Comparison of ENCODE assay signal across 8 mouse cellular contexts in the genomic region with DNA sequence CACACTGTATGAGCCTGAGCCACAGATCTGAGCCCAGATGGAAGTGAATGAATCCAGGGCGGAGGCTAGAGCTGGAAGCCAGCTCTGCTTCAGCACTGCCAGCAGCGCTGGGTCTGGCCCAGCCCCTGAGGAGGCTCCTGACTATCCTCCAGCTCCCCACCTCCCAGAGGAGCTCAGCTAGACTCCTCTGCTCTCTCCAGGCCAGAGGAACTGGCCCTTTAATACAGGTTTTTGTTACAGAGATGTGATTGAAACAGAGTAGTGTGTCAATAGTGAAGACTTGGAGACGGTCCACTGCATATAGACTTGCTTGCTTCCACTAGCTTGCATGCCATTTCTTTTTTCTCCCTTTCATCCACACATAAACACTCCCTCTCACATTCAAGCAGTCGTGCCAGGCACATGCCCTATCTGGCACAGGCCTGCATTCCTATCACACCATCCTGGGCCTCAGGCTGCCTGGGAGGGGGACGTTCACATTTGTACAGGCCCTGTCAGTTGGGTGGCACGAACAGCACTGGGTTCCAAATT. TPM values are rescaled to one million over a fixed set of nuclear protein-coding genes. Genes with fewer than 3 reads are reported as not detected.
A peak's percentile ranks its signal among the peaks of the same experiment; 100 is the strongest.
DNase-seq lines count a peak whose midpoint lies in the region; ATAC-seq and TF ChIP-seq lines count a peak whose summit lies in the region.

No protein-coding gene starts in this region.

- H3K4me2 ChIP-seq in forebrain, postnatal 0 days (ENCODE audit: low read depth), result no peak overlapping the region
- no peak overlapping the region for H3K4me2 ChIP-seq in hindbrain, postnatal 0 days (ENCODE audit: low read depth, low read length)

- H3K4me3 ChIP-seq in lung, adult 2 months (replicated peaks; ENCODE audit: extremely low read depth, low read depth, low read length), result no peak overlapping the region
- no peak overlapping the region for H3K4me3 ChIP-seq in forebrain, postnatal 0 days (ENCODE audit: low read depth, low read length)
- no peak overlapping the region for H3K4me3 ChIP-seq in hindbrain, postnatal 0 days (ENCODE audit: low read length)

- peak; percentile 69 for DNase-seq in adrenal gland, postnatal 10 days
- DNase-seq in adrenal gland, adult 2 months, result no peak
- DNase-seq in lung, adult 2 months, result no peak
- no peak for DNase-seq in lung, postnatal 25 days (ENCODE audit: low spot score)
- DNase-seq in forebrain, postnatal 0 days, result peak; percentile 72
- DNase-seq in hindbrain, postnatal 0 days (ENCODE audit: low spot score), result peak; percentile 80
- no peak for DNase-seq in yolk sac, embryonic 10.5 days (ENCODE audit: low spot score)
- no peak for DNase-seq in embryo, embryonic 11 days

- peak; percentile 70 for ATAC-seq in forebrain, postnatal 0 days
- ATAC-seq in hindbrain, postnatal 0 days, result peak; percentile 89

- peaks cover 24% of the 10 kb centered on the region for H3K4me1 ChIP-seq in lung, adult 2 months (ENCODE audit: control insufficient read depth, insufficient read depth, low read length)
- H3K4me1 ChIP-seq in forebrain, postnatal 0 days (ENCODE audit: insufficient read depth), result peaks cover 16% of the 10 kb centered on the region; the same call in 1 of the 2 replicates
- peaks cover 5% of the 10 kb centered on the region for H3K4me1 ChIP-seq in hindbrain, postnatal 0 days (ENCODE audit: insufficient read depth, low read length)

- H3K9me3 ChIP-seq in forebrain, postnatal 0 days (ENCODE audit: low read length), result no peaks in the 10 kb centered on the region
- no peaks in the 10 kb centered on the region for H3K9me3 ChIP-seq in hindbrain, postnatal 0 days (ENCODE audit: low read length)

- 0 out of 2 replicates have a peak, but pooled peaks have one; percentile 14 for TF ChIP-seq POLR2A in lung, adult 2 months (IDR thresholded peaks at IDR 0.05; ENCODE audit: borderline replicate concordance, extremely low read depth, low read depth, low read length)

- H3K27ac ChIP-seq in forebrain, postnatal 0 days (ENCODE audit: low read depth, low read length), result peak overlapping the region; percentile 45
- H3K27ac ChIP-seq in hindbrain, postnatal 0 days, result peak overlapping the region; percentile 27; the same call in 1 of the 2 replicates

- 32% methylated on average over 6 of the region's 6 CpGs for WGBS in lung, adult 2 months
- WGBS in forebrain, postnatal 0 days, result 42% methylated on average over 6 of the region's 6 CpGs
- whole genome bisulfite sequencing in hindbrain, postnatal 0 days, result 39% methylated on average over 6 of the region's 6 CpGs

- no peak overlapping the region for H3K9ac ChIP-seq in forebrain, postnatal 0 days
- 0 out of 2 replicates have a peak overlapping the region, but pooled peaks have one; percentile 9 for H3K9ac ChIP-seq in hindbrain, postnatal 0 days (replicated peaks; ENCODE audit: low read length)

- no peak for TF ChIP-seq CTCF in lung, adult 2 months (IDR thresholded peaks at IDR 0.05; ENCODE audit: insufficient read depth, low read length)
- TF ChIP-seq CTCF in forebrain, postnatal 0 days (IDR thresholded peaks at IDR 0.05; ENCODE audit: low read depth), result no peak
- no peak for TF ChIP-seq CTCF in hindbrain, postnatal 0 days (IDR thresholded peaks at IDR 0.05; ENCODE audit: low read depth)

- H3K27me3 ChIP-seq in forebrain, postnatal 0 days (ENCODE audit: insufficient read depth, low read length), result no peaks in the 10 kb centered on the region
- H3K27me3 ChIP-seq in hindbrain, postnatal 0 days (ENCODE audit: insufficient read depth, low read length), result no peaks in the 10 kb centered on the region

- peaks cover 6% of the 10 kb centered on the region; the same call in 1 of the 2 replicates for H3K36me3 ChIP-seq in forebrain, postnatal 0 days (ENCODE audit: insufficient read depth)
- H3K36me3 ChIP-seq in hindbrain, postnatal 0 days (ENCODE audit: insufficient read depth, low read length), result 0 out of 2 replicates have a peak, but pooled peaks cover 4% of the 10 kb centered on the region

RNA-seq across cellular contexts. Expression of a gene that starts 2.6 kb away (rescaled TPM):
- total RNA-seq in adrenal gland, postnatal 10 days (2021), result 100 to 1,000 TPM; 128 to 132 TPM
- total RNA-seq in adrenal gland, adult 2 months (2021), result 100 to 1,000 TPM; 136 to 174 TPM
- polyA plus RNA-seq in adrenal gland, adult 2 months (2012; rRNA removed), result 74.7 and 101 TPM in 2 replicates
- 216 and 256 TPM in 2 replicates for polyA plus RNA-seq in lung, adult 2 months (2012; rRNA removed)
- 17.5 and 21.0 TPM in 2 replicates for total RNA-seq in forebrain, postnatal 0 days (2014; rRNA removed)
- polyA plus RNA-seq in forebrain, postnatal 0 days (2015; fragmentation: Nextera tagmentation; extraction: Ambion mirVana), result 6.5 and 8.2 TPM in 2 replicates
- 20.5 and 22.4 TPM in 2 replicates for total RNA-seq in hindbrain, postnatal 0 days (2014; rRNA removed)
- 9.3 and 9.5 TPM in 2 replicates for polyA plus RNA-seq in hindbrain, postnatal 0 days (2015; fragmentation: Nextera tagmentation; extraction: Ambion mirVana)

RNA-seq across cellular contexts. Expression of a gene that starts 17.0 kb away (rescaled TPM):
- total RNA-seq in adrenal gland, postnatal 10 days (2021), result 10 to 100 TPM; 30.7 to 43.0 TPM
- total RNA-seq in adrenal gland, adult 2 months (2021), result 10 to 100 TPM; 32.9 to 42.3 TPM
- polyA plus RNA-seq in adrenal gland, adult 2 months (2012; rRNA removed), result 38.0 and 50.0 TPM in 2 replicates
- 96.6 and 130 TPM in 2 replicates for polyA plus RNA-seq in lung, adult 2 months (2012; rRNA removed)
- total RNA-seq in forebrain, postnatal 0 days (2014; rRNA removed), result 52.4 and 57.4 TPM in 2 replicates
- polyA plus RNA-seq in forebrain, postnatal 0 days (2015; fragmentation: Nextera tagmentation; extraction: Ambion mirVana), result 50.2 and 50.7 TPM in 2 replicates
- total RNA-seq in hindbrain, postnatal 0 days (2014; rRNA removed), result 52.1 and 53.2 TPM in 2 replicates
- polyA plus RNA-seq in hindbrain, postnatal 0 days (2015; fragmentation: Nextera tagmentation; extraction: Ambion mirVana), result 38.8 and 43.9 TPM in 2 replicates

RNA-seq across cellular contexts. Expression of a gene that starts 31.3 kb away (rescaled TPM):
- 10 to 100 TPM; 93.2 to 96.5 TPM for total RNA-seq in adrenal gland, postnatal 10 days (2021)
- total RNA-seq in adrenal gland, adult 2 months (2021), result 100 to 1,000 TPM; 105 to 110 TPM
- polyA plus RNA-seq in adrenal gland, adult 2 months (2012; rRNA removed), result 201 and 233 TPM in 2 replicates
- polyA plus RNA-seq in lung, adult 2 months (2012; rRNA removed), result 49.5 and 140 TPM in 2 replicates
- total RNA-seq in forebrain, postnatal 0 days (2014; rRNA removed), result 88.7 and 89.8 TPM in 2 replicates
- polyA plus RNA-seq in forebrain, postnatal 0 days (2015; fragmentation: Nextera tagmentation; extraction: Ambion mirVana), result 90.9 and 93.4 TPM in 2 replicates
- total RNA-seq in hindbrain, postnatal 0 days (2014; rRNA removed), result 83.3 and 111 TPM in 2 replicates
- polyA plus RNA-seq in hindbrain, postnatal 0 days (2015; fragmentation: Nextera tagmentation; extraction: Ambion mirVana), result 82.3 and 82.5 TPM in 2 replicates

RNA-seq across cellular contexts. Expression of a gene that starts 59.8 kb away (rescaled TPM):
- 100 to 1,000 TPM; 130 to 139 TPM for total RNA-seq in adrenal gland, postnatal 10 days (2021)
- total RNA-seq in adrenal gland, adult 2 months (2021), result 100 to 1,000 TPM; 185 to 186 TPM
- 42.6 and 97.6 TPM in 2 replicates for polyA plus RNA-seq in adrenal gland, adult 2 months (2012; rRNA removed)
- polyA plus RNA-seq in lung, adult 2 months (2012; rRNA removed), result 56.1 and 70.4 TPM in 2 replicates
- total RNA-seq in forebrain, postnatal 0 days (2014; rRNA removed), result 83.0 and 95.7 TPM in 2 replicates
- polyA plus RNA-seq in forebrain, postnatal 0 days (2015; fragmentation: Nextera tagmentation; extraction: Ambion mirVana), result 85.8 and 101 TPM in 2 replicates
- 90.7 and 91.4 TPM in 2 replicates for total RNA-seq in hindbrain, postnatal 0 days (2014; rRNA removed)
- 95.9 and 109 TPM in 2 replicates for polyA plus RNA-seq in hindbrain, postnatal 0 days (2015; fragmentation: Nextera tagmentation; extraction: Ambion mirVana)

Comparison
In these comparisons a context has a peak if more than half of its experiments do, and no peak if none do; other contexts are left out.
1. DNase-seq: peak in adrenal gland, postnatal 10 days (single experiment), forebrain, postnatal 0 days (single experiment) and hindbrain, postnatal 0 days (single experiment); none in adrenal gland, adult 2 months (single experiment), lung, adult 2 months (single experiment), lung, postnatal 25 days (single experiment), yolk sac, embryonic 10.5 days (single experiment) and embryo, embryonic 11 days (single experiment).